Mouse (Mus musculus) forebrain, embryonic 12.5 days (tissue): ENCODE measurements around the gene Ret. TPM values are rescaled to one million over a fixed set of nuclear protein-coding genes. Genes with fewer than 3 reads are reported as not detected.

ENCODE experiments used
- ATAC-seq: fragments of 200-750 bp; cut with Nextera tagmentation; 2 replicates; pipeline ENCODE4 v1.8.0; 2017; ENCODE audit warnings: moderate TSS enrichment; ENCODE audit not compliant: low FRiP score
- H3K27ac ChIP-seq: fragments of 300-500 bp; sonication (generic); 2 replicates; pipeline ENCODE4 v1.5.1; 2016; ENCODE audit warnings: mild to moderate bottlenecking
- H3K27me3 ChIP-seq: fragments of 300-500 bp; sonication (generic); 2 replicates; pipeline ENCODE4 v1.6.1; 2016; ENCODE audit warnings: mild to moderate bottlenecking
- H3K36me3 ChIP-seq: fragments of 300-500 bp; sonication (generic); replicated peaks from 2 replicates; pipeline ENCODE4 v1.6.1; 2016; ENCODE audit warnings: mild to moderate bottlenecking
- H3K4me1 ChIP-seq: fragments of 300-500 bp; sonication (generic); 2 replicates; pipeline ENCODE4 v1.6.1; 2016
- H3K4me2 ChIP-seq: fragments of 300-500 bp; sonication (generic); 2 replicates; pipeline ENCODE4 v1.6.1; 2016; ENCODE audit warnings: mild to moderate bottlenecking, moderate library complexity
- H3K4me3 ChIP-seq: fragments of 300-500 bp; sonication (generic); replicated peaks from 2 replicates; pipeline ENCODE4 v1.5.1; 2016; ENCODE audit warnings: mild to moderate bottlenecking
- H3K9ac ChIP-seq: fragments of 300-500 bp; sonication (generic); 2 replicates; pipeline ENCODE4 v1.6.1; 2016; ENCODE audit warnings: mild to moderate bottlenecking
- H3K9me3 ChIP-seq: fragments of 300-500 bp; sonication (generic); 2 replicates; pipeline ENCODE4 v1.6.1; 2016
- WGBS: fragments of 180-500 bp; shearing (Covaris S2); methylation state at CpG from one replicate; pipeline ENCODE4 v1.1.7; 2016; 5-methylcytosine and 5-hydroxymethylcytosine counted together
- polyA plus RNA-seq: library from polyadenylated mRNA; unstranded; fragments of >200 nt; fragmentation: Nextera tagmentation; extraction: Ambion mirVana; gene quantifications from 2 replicates; pipeline ENCODE4 v1.2.1, GENCODE M21; 2016

The Ret gene
- polyA plus RNA-seq, 1 experiment from 2014 or later, result 0.84 TPM

DNA sequence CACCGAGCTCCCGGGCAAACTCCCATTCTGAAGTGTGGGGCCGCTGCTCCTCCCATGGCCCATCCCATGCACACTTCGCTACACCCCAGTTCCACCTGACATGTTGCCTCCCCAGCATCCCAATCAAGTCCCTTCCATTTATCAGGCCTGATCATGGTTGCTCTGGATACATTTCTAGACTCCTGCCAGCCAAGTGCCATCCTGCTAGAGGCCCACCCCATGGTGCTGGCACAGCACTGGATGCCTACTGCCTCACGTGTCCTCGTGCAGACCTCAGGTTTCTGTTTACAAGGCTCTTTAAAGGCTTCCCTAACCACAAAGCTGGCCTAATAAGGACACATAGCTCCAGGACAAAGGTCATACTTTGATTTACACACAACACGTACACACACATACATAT is 26.1 kb downstream of the Ret start:
- 94% methylated on average over 7 of the region's 7 CpGs for WGBS
- no peaks in the 10 kb centered on the region for H3K36me3 ChIP-seq
- no peaks in the 10 kb centered on the region for H3K4me1 ChIP-seq
- no peak overlapping the region for H3K27ac ChIP-seq
- no peak overlapping the region for H3K4me2 ChIP-seq
- no peaks in the 10 kb centered on the region for H3K27me3 ChIP-seq
- ATAC-seq, result no peak
- no peak overlapping the region for H3K4me3 ChIP-seq
- no peaks in the 10 kb centered on the region for H3K9me3 ChIP-seq
- no peak overlapping the region for H3K9ac ChIP-seq

DNA sequence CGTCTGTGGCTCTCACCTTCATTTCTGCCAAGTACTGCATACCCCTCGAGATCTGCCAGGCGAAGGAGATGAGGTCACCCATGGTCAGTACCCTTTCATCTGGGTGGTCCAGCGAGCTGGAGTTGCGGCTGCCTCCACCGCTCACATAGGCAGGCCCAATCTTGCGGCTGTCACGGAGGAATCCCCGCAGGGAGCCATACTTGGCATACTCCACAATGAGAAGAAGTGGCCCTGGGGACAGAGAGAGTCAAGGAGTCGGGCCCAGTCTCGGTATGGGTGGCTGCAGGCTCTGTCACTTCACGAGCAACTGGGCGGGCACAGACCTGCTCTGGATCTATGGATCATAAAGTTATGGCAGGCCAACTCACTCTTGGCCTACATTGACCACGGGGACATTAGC is 29.4 kb downstream of the Ret start:
- Histone ChIP-seq H3K4me1 (no peaks in the 10 kb centered on the region), H3K27me3 (no peaks in the 10 kb centered on the region), H3K4me2 (no peak overlapping the region), H3K9ac (no peak overlapping the region), H3K27ac (no peak overlapping the region), H3K9me3 (no peaks in the 10 kb centered on the region), H3K4me3 (no peak overlapping the region), H3K36me3 (no peaks in the 10 kb centered on the region)
- 82% methylated on average over 14 of the region's 14 CpGs for WGBS
- ATAC-seq, result no peak

DNA sequence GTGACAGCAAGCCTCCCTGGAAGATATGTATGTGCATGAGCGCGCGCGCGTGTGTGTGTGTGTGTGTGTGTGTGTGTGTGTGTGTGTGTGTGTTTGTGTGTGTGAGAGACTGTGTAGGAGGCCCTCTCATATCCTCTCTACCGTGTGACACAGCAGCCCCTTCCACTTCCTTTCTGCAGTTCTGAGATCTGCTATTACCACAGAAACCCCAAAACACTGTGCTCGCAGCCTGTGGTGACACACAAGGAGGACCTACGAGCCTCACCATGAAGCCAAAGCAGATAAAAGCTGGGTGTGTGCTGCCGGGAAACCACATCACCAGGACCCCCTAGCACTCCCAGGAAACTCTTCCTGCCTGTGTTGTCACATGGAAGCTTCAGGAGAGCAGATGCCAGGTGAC is 30.5 kb downstream of the Ret start:
- no peaks in the 10 kb centered on the region for H3K27me3 ChIP-seq
- H3K4me1 ChIP-seq, result no peaks in the 10 kb centered on the region
- H3K9me3 ChIP-seq, result no peaks in the 10 kb centered on the region
- ATAC-seq, result no peak
- 89% methylated on average over 9 of the region's 9 CpGs for WGBS
- H3K27ac ChIP-seq, result no peak overlapping the region
- H3K36me3 ChIP-seq, result no peaks in the 10 kb centered on the region
- no peak overlapping the region for H3K4me3 ChIP-seq
- no peak overlapping the region for H3K9ac ChIP-seq
- H3K4me2 ChIP-seq, result no peak overlapping the region

DNA sequence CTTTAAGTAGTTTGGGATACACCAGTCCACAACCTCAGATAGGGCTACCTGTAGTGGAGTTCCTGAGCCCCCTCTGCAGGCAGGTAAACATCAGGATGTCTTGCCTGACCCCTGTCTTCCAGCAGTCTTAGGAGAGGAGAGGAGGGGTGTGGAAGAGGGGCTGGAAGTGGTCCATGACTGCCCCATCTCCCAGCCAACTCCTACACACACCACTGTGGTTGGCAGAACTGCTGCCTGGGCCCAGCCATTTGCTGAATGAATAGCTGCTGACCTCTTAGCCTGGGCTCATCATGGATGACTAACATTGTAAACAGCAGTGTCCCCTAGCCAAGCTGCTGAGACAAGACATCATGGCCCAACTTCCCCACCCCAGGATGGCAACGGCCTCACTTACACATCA is 32.0 kb downstream of the Ret start:
- Histone ChIP-seq H3K9me3 (no peaks in the 10 kb centered on the region), H3K27ac (no peak overlapping the region), H3K27me3 (no peaks in the 10 kb centered on the region), H3K9ac (no peak overlapping the region), H3K4me3 (no peak overlapping the region), H3K36me3 (no peaks in the 10 kb centered on the region), H3K4me1 (no peaks in the 10 kb centered on the region), H3K4me2 (no peak overlapping the region)
- WGBS, result 96% methylated on average over 1 of the region's 1 CpGs
- ATAC-seq, result no peak

DNA sequence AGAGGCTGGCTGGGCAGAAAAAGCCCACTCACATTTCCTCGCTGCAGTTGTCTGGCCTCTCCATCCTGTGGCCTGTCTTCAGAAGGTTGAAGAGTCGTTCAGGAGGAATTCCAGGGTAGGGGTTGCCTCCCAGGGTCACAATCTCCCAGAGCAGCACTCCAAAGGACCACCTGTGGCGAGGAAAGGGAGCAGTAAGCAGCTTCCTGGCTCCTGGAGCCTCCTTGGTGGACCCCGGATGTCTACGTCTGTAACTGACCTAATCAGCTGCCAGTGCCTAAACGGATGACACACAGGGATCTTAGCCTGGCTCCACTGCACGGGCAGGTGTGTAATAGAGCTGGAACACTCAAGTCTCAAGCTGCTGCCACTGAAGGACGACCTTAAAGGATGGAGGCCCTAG is 32.8 kb downstream of the Ret start:
- WGBS, result 73% methylated on average over 8 of the region's 8 CpGs

DNA sequence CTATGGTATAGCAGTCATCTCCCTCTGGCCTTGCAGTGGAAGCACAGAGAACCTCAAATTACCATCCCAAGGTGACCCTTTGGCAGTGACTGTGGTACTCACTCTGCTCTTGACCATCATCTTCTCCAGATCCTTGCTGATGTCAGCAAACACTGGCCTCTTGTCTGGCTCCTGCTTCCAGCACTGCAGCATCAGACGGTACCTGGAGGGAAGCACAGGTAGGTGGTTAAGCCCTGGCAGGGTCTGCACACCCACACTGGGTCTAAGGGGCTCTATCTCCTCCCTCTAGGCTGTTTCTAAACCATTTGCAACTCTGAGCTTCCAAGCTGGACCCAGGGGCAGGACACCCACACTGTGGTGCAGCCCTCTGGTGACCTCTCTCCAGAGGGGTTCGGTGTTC is 34.4 kb downstream of the Ret start:
- ATAC-seq, result no peak
- Histone ChIP-seq H3K36me3 (no peaks in the 10 kb centered on the region), H3K9me3 (no peaks in the 10 kb centered on the region), H3K4me2 (no peak overlapping the region), H3K27me3 (no peaks in the 10 kb centered on the region), H3K27ac (no peak overlapping the region), H3K9ac (no peak overlapping the region), H3K4me1 (no peaks in the 10 kb centered on the region), H3K4me3 (no peak overlapping the region)
- 91% methylated on average over 2 of the region's 2 CpGs for WGBS

More for the DNA sequence above, 32.8 kb downstream of the Ret start:
- no peak for ATAC-seq
- no peaks in the 10 kb centered on the region for H3K4me1 ChIP-seq
- H3K27me3 ChIP-seq, result no peaks in the 10 kb centered on the region
- no peaks in the 10 kb centered on the region for H3K9me3 ChIP-seq
- no peak overlapping the region for H3K4me2 ChIP-seq
- H3K9ac ChIP-seq, result no peak overlapping the region
- H3K27ac ChIP-seq, result no peak overlapping the region
- no peaks in the 10 kb centered on the region for H3K36me3 ChIP-seq
- no peak overlapping the region for H3K4me3 ChIP-seq

DNA sequence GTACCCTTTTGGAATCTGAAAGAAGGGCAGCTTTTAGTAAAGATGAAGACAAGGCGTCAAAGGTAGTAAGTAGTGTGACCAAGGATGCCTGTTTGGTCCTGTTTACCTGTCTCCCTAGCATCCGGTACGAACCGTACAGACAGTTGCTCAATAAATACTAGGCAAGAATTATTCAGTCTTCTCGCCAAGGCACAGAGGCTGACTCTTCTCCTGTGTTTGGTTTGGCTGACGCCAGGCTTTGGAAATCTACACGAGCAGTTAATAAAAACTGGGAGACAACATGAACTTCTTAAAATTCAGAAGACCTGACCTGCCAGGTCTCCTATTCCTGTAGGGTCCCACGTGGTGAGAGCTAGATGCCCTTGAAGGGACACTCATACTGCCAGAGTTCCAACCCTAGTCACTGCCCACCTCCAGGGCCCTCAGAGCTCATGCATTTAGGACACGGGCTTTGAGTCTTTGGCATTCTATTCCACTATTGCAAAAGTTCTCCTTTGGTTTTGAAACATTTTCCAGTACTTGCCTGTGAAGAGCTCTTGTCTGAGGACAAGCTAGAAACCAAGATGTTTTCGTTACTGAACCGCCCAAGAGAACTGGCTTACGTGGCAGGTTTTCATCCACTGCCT is 34.9 kb downstream of the Ret start:
- no peaks in the 10 kb centered on the region for H3K36me3 ChIP-seq
- no peak for ATAC-seq
- H3K9ac ChIP-seq, result no peak overlapping the region
- WGBS, result 91% methylated on average over 12 of the region's 12 CpGs
- no peaks in the 10 kb centered on the region for H3K9me3 ChIP-seq
- H3K27me3 ChIP-seq, result no peaks in the 10 kb centered on the region
- no peak overlapping the region for H3K27ac ChIP-seq
- H3K4me1 ChIP-seq, result no peaks in the 10 kb centered on the region
- no peak overlapping the region for H3K4me2 ChIP-seq
- no peak overlapping the region for H3K4me3 ChIP-seq

DNA sequence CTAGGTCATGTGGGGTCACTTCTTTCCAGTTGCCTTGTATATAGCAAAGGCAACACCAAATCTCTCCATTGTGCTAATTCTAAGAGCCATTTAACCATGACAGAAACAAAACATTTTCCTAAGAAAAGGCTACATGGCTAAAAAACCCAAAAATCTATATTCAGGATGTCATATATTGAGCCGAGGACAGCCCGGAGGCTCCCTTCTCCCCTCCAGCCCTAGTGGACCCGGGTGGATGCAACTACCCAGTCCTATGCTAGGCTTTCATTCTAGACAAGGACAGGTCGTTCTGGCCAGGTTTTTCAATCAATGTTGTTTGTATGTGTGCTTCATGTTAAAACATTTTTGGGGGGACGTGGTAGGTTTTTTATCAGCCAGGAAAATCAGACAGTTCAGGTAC is 44.4 kb downstream of the Ret start:
- no peak overlapping the region for H3K4me2 ChIP-seq
- no peak for ATAC-seq
- no peaks in the 10 kb centered on the region for H3K4me1 ChIP-seq
- no peak overlapping the region for H3K9ac ChIP-seq
- no peaks in the 10 kb centered on the region for H3K27me3 ChIP-seq
- no peak overlapping the region for H3K27ac ChIP-seq
- no peak overlapping the region for H3K4me3 ChIP-seq
- H3K9me3 ChIP-seq, result no peaks in the 10 kb centered on the region
- WGBS, result 79% methylated on average over 5 of the region's 5 CpGs
- H3K36me3 ChIP-seq, result no peaks in the 10 kb centered on the region

DNA sequence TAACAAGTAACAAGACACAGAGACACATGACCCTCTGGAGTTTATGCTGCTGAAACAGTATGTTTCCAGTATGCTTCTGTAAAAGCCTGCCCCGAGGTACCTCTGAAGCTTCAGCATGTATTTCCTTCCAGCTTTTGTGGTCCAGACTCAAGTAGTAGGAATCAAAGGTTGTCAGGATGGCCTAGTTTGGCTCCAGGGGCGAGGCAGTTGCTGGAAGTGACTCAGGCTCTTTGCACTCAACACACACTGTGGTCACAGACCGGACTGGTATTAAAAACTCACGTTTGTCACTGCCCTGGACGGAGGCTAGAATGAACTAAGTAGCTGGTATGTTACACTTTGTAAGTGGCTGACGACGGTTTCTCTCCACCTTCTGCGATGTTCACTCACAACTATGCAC is 46.5 kb downstream of the Ret start:
- Histone ChIP-seq H3K27ac (no peak overlapping the region), H3K9me3 (no peaks in the 10 kb centered on the region), H3K9ac (no peak overlapping the region), H3K4me3 (no peak overlapping the region), H3K27me3 (no peaks in the 10 kb centered on the region), H3K36me3 (no peaks in the 10 kb centered on the region), H3K4me1 (no peaks in the 10 kb centered on the region), H3K4me2 (no peak overlapping the region)
- WGBS, result 82% methylated on average over 8 of the region's 8 CpGs
- ATAC-seq, result no peak

DNA sequence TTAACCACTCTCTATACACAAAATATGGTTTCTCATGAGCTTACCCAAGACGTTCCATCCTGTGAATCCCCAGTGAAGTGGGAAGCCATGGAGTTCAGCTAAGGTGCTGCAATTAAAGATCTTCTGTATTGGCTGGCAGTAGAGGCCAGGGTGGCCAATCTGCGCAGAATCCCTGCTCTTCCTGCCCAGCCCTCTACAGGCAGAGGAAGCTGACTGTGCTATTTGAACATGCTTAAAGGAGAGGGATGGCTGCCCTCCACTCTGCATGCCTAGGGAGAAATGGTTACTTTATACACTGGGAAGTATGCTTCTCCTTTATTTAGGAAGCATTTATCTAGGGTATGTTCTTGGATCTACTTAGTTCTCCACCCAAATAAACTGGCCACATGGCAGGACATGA is 47.0 kb downstream of the Ret start:
- WGBS, result 84% methylated on average over 2 of the region's 2 CpGs
- H3K9me3 ChIP-seq, result no peaks in the 10 kb centered on the region
- no peak overlapping the region for H3K27ac ChIP-seq
- H3K9ac ChIP-seq, result no peak overlapping the region
- no peaks in the 10 kb centered on the region for H3K4me1 ChIP-seq
- no peaks in the 10 kb centered on the region for H3K36me3 ChIP-seq
- no peak overlapping the region for H3K4me3 ChIP-seq
- ATAC-seq, result no peak
- no peaks in the 10 kb centered on the region for H3K27me3 ChIP-seq
- no peak overlapping the region for H3K4me2 ChIP-seq

DNA sequence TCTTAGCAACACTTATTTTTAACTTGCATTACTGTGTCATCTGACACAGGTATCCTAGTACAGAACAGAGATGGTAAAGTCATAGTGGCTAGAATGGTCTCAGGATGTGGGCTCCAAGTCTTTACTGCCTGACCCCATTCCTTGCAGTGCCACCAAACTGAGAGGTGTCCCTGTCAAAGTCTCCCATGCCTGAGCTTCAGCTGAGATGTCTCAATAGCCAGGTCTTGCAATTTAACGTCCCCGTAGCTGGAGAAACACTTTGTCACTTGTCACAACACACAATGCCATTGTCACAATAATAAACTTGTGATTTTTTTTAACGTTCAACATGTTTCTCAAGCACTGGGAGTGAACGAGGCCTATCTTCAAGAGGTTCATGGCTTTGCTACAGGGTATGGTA is 47.4 kb downstream of the Ret start:
- Histone ChIP-seq H3K27me3 (no peaks in the 10 kb centered on the region), H3K4me2 (no peak overlapping the region), H3K9ac (no peak overlapping the region), H3K4me1 (no peaks in the 10 kb centered on the region), H3K4me3 (no peak overlapping the region), H3K36me3 (no peaks in the 10 kb centered on the region), H3K27ac (no peak overlapping the region), H3K9me3 (no peaks in the 10 kb centered on the region)
- 73% methylated on average over 4 of the region's 4 CpGs for WGBS
- no peak for ATAC-seq

DNA sequence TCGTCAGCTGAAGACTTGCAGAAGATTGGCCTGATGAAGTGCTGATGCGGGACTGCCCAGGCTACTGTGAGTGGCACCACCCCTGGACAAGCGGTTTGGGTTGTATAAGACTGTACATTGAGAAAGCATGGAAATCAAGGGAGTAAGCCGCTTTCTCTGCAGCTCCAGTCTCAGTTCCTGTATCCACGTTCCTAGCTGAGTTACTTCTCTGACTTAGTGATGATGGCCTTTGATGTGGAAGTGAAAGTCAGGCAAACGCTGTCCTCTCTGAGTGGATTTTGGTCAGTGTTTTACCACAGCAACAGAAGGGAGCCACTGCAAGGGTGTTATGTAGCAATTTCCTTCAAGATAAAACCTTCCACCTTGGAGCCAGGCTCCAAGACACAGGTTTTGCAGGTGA is 56.6 kb downstream of the Ret start:
- Histone ChIP-seq H3K4me1 (peaks cover 3% of the 10 kb centered on the region; the same call in 1 of the 2 replicates), H3K36me3 (no peaks in the 10 kb centered on the region), H3K4me2 (no peak overlapping the region), H3K27me3 (0 out of 2 replicates have a peak, but pooled peaks cover 3% of the 10 kb centered on the region), H3K9me3 (no peaks in the 10 kb centered on the region), H3K9ac (no peak overlapping the region), H3K4me3 (no peak overlapping the region), H3K27ac (no peak overlapping the region)
- 88% methylated on average over 6 of the region's 6 CpGs for WGBS
- no peak for ATAC-seq
